In the genomic region with DNA sequence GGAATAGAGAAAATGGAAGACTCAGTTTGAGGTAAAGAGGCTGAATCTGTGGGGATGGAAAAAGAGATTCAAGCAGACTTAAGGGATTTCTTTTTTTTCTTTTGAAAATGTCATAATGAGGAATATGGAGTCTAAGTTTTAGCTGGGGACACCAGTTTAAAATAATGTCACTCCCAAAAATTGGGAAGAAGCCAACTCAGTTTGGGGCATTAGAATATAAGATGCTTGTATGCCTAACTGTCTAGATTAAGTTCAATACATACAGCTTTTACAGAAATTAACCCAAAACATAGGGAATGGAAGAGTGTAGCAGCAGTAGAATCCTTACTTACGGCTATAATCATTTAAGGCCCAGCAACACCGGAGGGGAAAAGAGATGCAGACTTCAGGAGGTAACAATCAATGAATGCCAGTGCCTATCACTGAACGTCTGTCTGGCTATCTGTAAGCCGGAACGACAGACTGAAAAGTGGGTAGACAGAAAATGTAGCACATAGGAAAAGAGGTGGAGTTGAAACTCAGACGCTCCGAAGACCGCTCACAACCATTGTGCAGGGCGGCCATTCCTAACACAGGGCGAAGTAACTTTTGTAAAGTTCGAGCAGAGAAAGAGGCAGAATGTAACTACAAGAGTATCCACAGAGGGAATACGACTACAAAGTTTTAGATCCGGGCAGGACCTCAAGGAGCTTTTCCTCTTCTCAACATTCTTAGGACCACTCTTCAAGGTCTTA, we compare ENCODE assay signal across 8 mouse cellular contexts. TPM values are rescaled to one million over a fixed set of nuclear protein-coding genes. Genes with fewer than 3 reads are reported as not detected.
DNase-seq lines count a peak whose midpoint lies in the region; ATAC-seq and TF ChIP-seq lines count a peak whose summit lies in the region.

No protein-coding gene starts in this region.

- no peak for TF ChIP-seq POLR2A in bone marrow macrophage, adult 2 months (IDR thresholded peaks at IDR 0.05; ENCODE audit: borderline replicate concordance, low read depth, low read length)

- no peak for TF ChIP-seq CTCF in bone marrow macrophage, adult 2 months (IDR thresholded peaks at IDR 0.05; ENCODE audit: low read depth, low read length)

- no peak for ATAC-seq in lung, embryonic 16.5 days (ENCODE audit: low read depth)
- no peak for ATAC-seq in hindbrain, embryonic 14.5 days (ENCODE audit: low FRiP score)
- ATAC-seq in midbrain, embryonic 15.5 days (replicated peaks) = no peak

- peaks cover 1% of the 10 kb centered on the region; the same call in 1 of the 2 replicates for H3K36me3 ChIP-seq in lung, embryonic 16.5 days (ENCODE audit: control insufficient read depth, insufficient read depth, low read length)
- H3K36me3 ChIP-seq in hindbrain, embryonic 14.5 days (replicated peaks; ENCODE audit: control insufficient read depth, insufficient read depth) = no peaks in the 10 kb centered on the region
- H3K36me3 ChIP-seq in midbrain, embryonic 15.5 days (replicated peaks) = no peaks in the 10 kb centered on the region

- peak overlapping the region; percentile 59 for H3K4me3 ChIP-seq in lung, embryonic 16.5 days (ENCODE audit: low read length)
- H3K4me3 ChIP-seq in bone marrow macrophage, adult 2 months (ENCODE audit: insufficient read depth, low read length) = peak overlapping the region; percentile 78
- H3K4me3 ChIP-seq in hindbrain, embryonic 14.5 days (replicated peaks; ENCODE audit: low read length) = peak overlapping the region; percentile 71
- peak overlapping the region; percentile 81 for H3K4me3 ChIP-seq in midbrain, embryonic 15.5 days

- peak overlapping the region; percentile 89 for H3K27ac ChIP-seq in lung, embryonic 16.5 days (ENCODE audit: low read length)
- H3K27ac ChIP-seq in bone marrow macrophage, adult 2 months (ENCODE audit: insufficient read depth, low read depth, low read length) = peak overlapping the region; percentile 60
- 0 out of 2 replicates have a peak overlapping the region, but pooled peaks have one; percentile 58 for H3K27ac ChIP-seq in hindbrain, embryonic 14.5 days
- H3K27ac ChIP-seq in midbrain, embryonic 15.5 days = no peak overlapping the region

- H3K27me3 ChIP-seq in lung, embryonic 16.5 days (ENCODE audit: control insufficient read depth, insufficient read depth, low read depth, low read length) = no peaks in the 10 kb centered on the region
- H3K27me3 ChIP-seq in hindbrain, embryonic 14.5 days (ENCODE audit: control insufficient read depth, insufficient read depth, low read length) = no peaks in the 10 kb centered on the region
- H3K27me3 ChIP-seq in midbrain, embryonic 15.5 days (replicated peaks) = no peaks in the 10 kb centered on the region

- no peaks in the 10 kb centered on the region for H3K9me3 ChIP-seq in lung, embryonic 16.5 days (ENCODE audit: control insufficient read depth, low read length)
- H3K9me3 ChIP-seq in hindbrain, embryonic 14.5 days (ENCODE audit: control insufficient read depth, low read length) = no peaks in the 10 kb centered on the region
- H3K9me3 ChIP-seq in midbrain, embryonic 15.5 days = no peaks in the 10 kb centered on the region

- WGBS in lung, embryonic 16.5 days = 1% methylated on average over 13 of the region's 13 CpGs
- WGBS in hindbrain, embryonic 14.5 days = 2% methylated on average over 13 of the region's 13 CpGs
- under 1% methylated on average over 13 of the region's 13 CpGs for WGBS in midbrain, embryonic 15.5 days

- peak overlapping the region; percentile 68 for H3K9ac ChIP-seq in lung, embryonic 16.5 days (ENCODE audit: low read length)
- H3K9ac ChIP-seq in hindbrain, embryonic 14.5 days = peak overlapping the region; percentile 58
- peak overlapping the region; percentile 36; the same call in 1 of the 2 replicates for H3K9ac ChIP-seq in midbrain, embryonic 15.5 days

- peaks cover 22% of the 10 kb centered on the region for H3K4me1 ChIP-seq in lung, embryonic 16.5 days (replicated peaks; ENCODE audit: control insufficient read depth, insufficient read depth, low read length)
- peaks cover 16% of the 10 kb centered on the region for H3K4me1 ChIP-seq in bone marrow macrophage, adult 2 months (ENCODE audit: control insufficient read depth, insufficient read depth, low read length)
- H3K4me1 ChIP-seq in hindbrain, embryonic 14.5 days (replicated peaks; ENCODE audit: control insufficient read depth, insufficient read depth, low read length) = peaks cover 31% of the 10 kb centered on the region
- H3K4me1 ChIP-seq in midbrain, embryonic 15.5 days = peaks cover 35% of the 10 kb centered on the region

- H3K4me2 ChIP-seq in lung, embryonic 16.5 days (ENCODE audit: low read depth, low read length) = peak overlapping the region; percentile 74
- H3K4me2 ChIP-seq in hindbrain, embryonic 14.5 days (replicated peaks) = peak overlapping the region; percentile 94
- peak overlapping the region; percentile 97 for H3K4me2 ChIP-seq in midbrain, embryonic 15.5 days

- DNase-seq in lung, postnatal 4 days = no peak
- no peak for DNase-seq in hindbrain, embryonic 14.5 days (ENCODE audit: low spot score)
- no peak for DNase-seq in right cerebral cortex, postnatal 10 days (ENCODE audit: low spot score in 2 of 2)
- no peak for DNase-seq in cerebellum, postnatal 10 days
- no peak for DNase-seq in cerebellum, postnatal 14 days

RNA-seq across cellular contexts. Expression of a gene that starts 1.3 kb away (rescaled TPM):
- polyA plus RNA-seq in lung, embryonic 16.5 days (2015; fragmentation: Nextera tagmentation; extraction: Ambion mirVana) = 50.1 and 54.0 TPM in 2 replicates
- 6.1 and 7.6 TPM in 2 replicates for polyA plus RNA-seq in bone marrow macrophage, adult 2 months (2012; ENCODE audit: insufficient read depth, insufficient read length, missing spikeins)
- polyA plus RNA-seq in hindbrain, embryonic 14.5 days (2014; fragmentation: Nextera tagmentation; extraction: Ambion mirVana) = 7.7 and 7.8 TPM in 2 replicates
- polyA plus RNA-seq in midbrain, embryonic 15.5 days (2015; fragmentation: Nextera tagmentation; extraction: Ambion mirVana) = 6.2 and 7.6 TPM in 2 replicates

RNA-seq across cellular contexts. Expression of a gene that starts 1.4 kb away (rescaled TPM):
- polyA plus RNA-seq in lung, embryonic 16.5 days (2015; fragmentation: Nextera tagmentation; extraction: Ambion mirVana) = 51.7 and 54.7 TPM in 2 replicates
- polyA plus RNA-seq in bone marrow macrophage, adult 2 months (2012; ENCODE audit: insufficient read depth, insufficient read length, missing spikeins) = 14.2 and 17.4 TPM in 2 replicates
- 28.7 and 34.7 TPM in 2 replicates for polyA plus RNA-seq in hindbrain, embryonic 14.5 days (2014; fragmentation: Nextera tagmentation; extraction: Ambion mirVana)
- polyA plus RNA-seq in midbrain, embryonic 15.5 days (2015; fragmentation: Nextera tagmentation; extraction: Ambion mirVana) = 42.7 and 43.3 TPM in 2 replicates
